Mouse (Mus musculus): ENCODE results near the gene Il1a. TPM values are rescaled to one million over a fixed set of nuclear protein-coding genes. Genes with fewer than 3 reads are reported as not detected.

The Il1a gene
- polyA plus RNA-seq, 1 experiment from 2014 or later: 4.8 TPM

DNA sequence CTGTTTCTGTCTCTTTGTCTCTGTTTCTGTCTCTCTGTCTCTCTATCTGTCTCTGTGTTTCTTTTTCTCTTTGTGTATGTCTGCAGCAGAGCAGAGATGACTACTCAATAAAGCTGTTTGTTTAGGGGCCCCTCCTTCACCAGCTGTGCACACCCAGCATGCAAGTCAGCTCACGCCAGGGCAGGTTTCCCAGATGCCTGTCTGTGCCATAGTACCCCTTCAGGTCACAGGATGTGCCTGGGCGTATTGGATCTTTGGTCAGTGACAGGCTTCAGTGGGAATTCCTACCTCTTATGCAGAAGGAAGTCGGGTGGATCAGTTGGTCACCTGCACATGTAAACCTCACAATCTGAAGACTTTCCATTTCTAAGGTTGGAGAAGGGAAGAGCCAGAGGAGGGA is 14.4 kb upstream of the Il1a start:
- WGBS (ENCODE audit: insufficient replicate concordance): 71% methylated on average over 3 of the region's 3 CpGs

DNA sequence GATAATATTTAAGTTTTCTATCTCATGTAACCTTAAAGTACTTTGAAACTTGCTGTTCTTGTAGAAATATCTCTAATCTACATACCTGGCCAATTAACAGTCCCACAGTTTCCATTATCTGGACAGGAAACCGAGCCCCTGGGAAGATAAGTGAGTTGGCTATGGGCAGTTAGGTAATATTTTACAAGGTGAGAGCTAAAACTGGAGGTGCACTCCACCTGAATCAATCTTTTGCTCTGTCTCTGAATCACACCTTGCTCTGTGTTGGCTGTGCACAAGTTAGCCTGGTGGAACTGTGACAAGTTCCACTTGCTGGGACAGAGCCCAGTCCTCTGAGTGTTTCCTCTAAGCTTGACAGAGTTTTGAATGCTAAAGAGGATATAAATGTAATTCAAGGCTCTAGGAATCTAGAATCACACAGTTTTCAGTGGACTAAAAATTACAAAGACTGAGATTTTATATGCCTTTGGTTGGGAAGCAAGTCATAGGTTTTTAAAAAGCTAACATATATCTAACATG is 12.4 kb upstream of the Il1a start:
- TF ChIP-seq CTCF (IDR thresholded peaks at IDR 0.05; ENCODE audit: low read depth) (no peak), EP300 (IDR thresholded peaks at IDR 0.05; ENCODE audit: low read depth) (no peak)
- no peak for ATAC-seq
- DNase-seq: no peak
- Histone ChIP-seq H3K4me1 (ENCODE audit: insufficient read depth) (no peaks in the 10 kb centered on the region), H3K4me2 (ENCODE audit: low read depth, low read length) (no peak overlapping the region), H3K4me3 (ENCODE audit: low read depth, low read length) (no peak overlapping the region), H3K9ac (replicated peaks) (no peak overlapping the region), H3K27ac (ENCODE audit: low read depth) (no peak overlapping the region), H3K27me3 (ENCODE audit: insufficient read depth, low read length) (no peaks in the 10 kb centered on the region), H3K9me3 (ENCODE audit: low read length) (peaks cover 4% of the 10 kb centered on the region), H3K36me3 (replicated peaks; ENCODE audit: insufficient read depth, low read length) (no peaks in the 10 kb centered on the region)
- WGBS (ENCODE audit: insufficient replicate concordance): 31% methylated on average over 1 of the region's 1 CpGs

More for the DNA sequence above, 14.4 kb upstream of the Il1a start:
- Histone ChIP-seq H3K4me1 (ENCODE audit: insufficient read depth) (no peaks in the 10 kb centered on the region), H3K9me3 (ENCODE audit: low read length) (peaks cover 4% of the 10 kb centered on the region), H3K9ac (replicated peaks) (no peak overlapping the region), H3K4me2 (ENCODE audit: low read depth, low read length) (no peak overlapping the region), H3K4me3 (ENCODE audit: low read depth, low read length) (no peak overlapping the region), H3K27ac (ENCODE audit: low read depth) (no peak overlapping the region), H3K36me3 (replicated peaks; ENCODE audit: insufficient read depth, low read length) (no peaks in the 10 kb centered on the region), H3K27me3 (ENCODE audit: insufficient read depth, low read length) (no peaks in the 10 kb centered on the region)
- DNase-seq (no peak), ATAC-seq (no peak)
- TF ChIP-seq EP300 (IDR thresholded peaks at IDR 0.05; ENCODE audit: low read depth): no peak
- TF ChIP-seq CTCF (IDR thresholded peaks at IDR 0.05; ENCODE audit: low read depth): no peak

DNA sequence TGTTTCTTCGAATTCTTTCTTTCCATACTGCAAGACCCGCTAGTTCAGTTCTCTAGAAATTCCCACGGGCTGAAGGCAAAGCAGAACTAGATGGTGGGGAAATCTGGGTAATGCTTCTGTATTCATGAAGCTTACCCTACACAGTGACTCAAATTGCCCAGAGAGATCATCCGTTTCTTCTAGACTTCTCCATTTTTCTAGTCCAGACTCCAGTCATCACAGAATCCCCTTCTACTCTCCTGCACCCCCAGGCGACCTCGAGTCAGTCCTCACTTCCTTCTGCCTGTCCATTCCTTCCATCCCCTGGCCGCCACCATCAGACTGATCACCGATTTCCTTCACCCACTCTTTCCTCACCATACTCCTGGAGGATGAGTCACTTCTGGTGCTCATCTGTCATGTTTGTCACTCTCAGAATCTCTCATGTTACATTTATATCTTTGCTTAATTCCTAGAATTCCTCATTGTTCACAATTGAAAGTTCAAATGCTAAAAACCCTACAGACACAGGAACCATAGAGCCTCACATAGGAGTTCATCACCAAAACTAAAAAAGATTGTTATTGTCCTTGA is 10.3 kb upstream of the Il1a start:
- no peak for TF ChIP-seq EP300 (IDR thresholded peaks at IDR 0.05; ENCODE audit: low read depth)
- TF ChIP-seq CTCF (IDR thresholded peaks at IDR 0.05; ENCODE audit: low read depth): no peak
- no peaks in the 10 kb centered on the region for H3K9me3 ChIP-seq (ENCODE audit: low read length)
- no peaks in the 10 kb centered on the region for H3K27me3 ChIP-seq (ENCODE audit: insufficient read depth, low read length)
- H3K36me3 ChIP-seq (replicated peaks; ENCODE audit: insufficient read depth, low read length): no peaks in the 10 kb centered on the region
- H3K9ac ChIP-seq (replicated peaks): no peak overlapping the region
- 46% methylated on average over 8 of the region's 8 CpGs for WGBS (ENCODE audit: insufficient replicate concordance)
- no peak for DNase-seq
- H3K4me3 ChIP-seq (ENCODE audit: low read depth, low read length): no peak overlapping the region
- ATAC-seq: no peak
- H3K4me2 ChIP-seq (ENCODE audit: low read depth, low read length): no peak overlapping the region
- no peak overlapping the region for H3K27ac ChIP-seq (ENCODE audit: low read depth)
- H3K4me1 ChIP-seq (ENCODE audit: insufficient read depth): no peaks in the 10 kb centered on the region

DNA sequence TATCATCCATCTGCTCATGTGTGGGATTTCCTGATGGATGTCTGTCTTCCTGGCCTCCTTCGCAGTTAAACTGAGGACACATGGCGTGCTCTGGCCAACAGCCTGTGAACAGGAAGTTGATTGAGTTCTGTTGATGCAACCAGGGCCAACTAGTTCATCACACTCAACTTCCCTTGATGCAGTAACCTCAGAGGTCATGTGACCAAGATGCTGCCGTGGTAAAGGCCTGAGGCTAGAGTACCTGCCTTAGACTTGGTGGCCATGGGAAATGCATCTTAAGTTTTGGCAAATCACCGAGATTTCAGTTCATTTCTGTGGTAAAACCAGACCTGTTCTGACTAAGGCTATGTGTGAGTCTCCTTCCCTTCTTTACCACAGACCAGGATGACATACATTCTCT is 6.1 kb upstream of the Il1a start:
- peaks cover 4% of the 10 kb centered on the region for H3K4me1 ChIP-seq (ENCODE audit: insufficient read depth)
- H3K36me3 ChIP-seq (replicated peaks; ENCODE audit: insufficient read depth, low read length): no peaks in the 10 kb centered on the region
- H3K4me2 ChIP-seq (ENCODE audit: low read depth, low read length): no peak overlapping the region
- H3K27me3 ChIP-seq (ENCODE audit: insufficient read depth, low read length): no peaks in the 10 kb centered on the region
- no peak overlapping the region for H3K4me3 ChIP-seq (ENCODE audit: low read depth, low read length)
- TF ChIP-seq EP300 (IDR thresholded peaks at IDR 0.05; ENCODE audit: low read depth) (no peak), CTCF (IDR thresholded peaks at IDR 0.05; ENCODE audit: low read depth) (no peak)
- no peaks in the 10 kb centered on the region for H3K9me3 ChIP-seq (ENCODE audit: low read length)
- 53% methylated on average over 4 of the region's 4 CpGs for WGBS (ENCODE audit: insufficient replicate concordance)
- H3K9ac ChIP-seq (replicated peaks): no peak overlapping the region
- H3K27ac ChIP-seq (ENCODE audit: low read depth): no peak overlapping the region
- DNase-seq (no peak), ATAC-seq (peak; percentile 36; the same call in 1 of the 2 replicates)

DNA sequence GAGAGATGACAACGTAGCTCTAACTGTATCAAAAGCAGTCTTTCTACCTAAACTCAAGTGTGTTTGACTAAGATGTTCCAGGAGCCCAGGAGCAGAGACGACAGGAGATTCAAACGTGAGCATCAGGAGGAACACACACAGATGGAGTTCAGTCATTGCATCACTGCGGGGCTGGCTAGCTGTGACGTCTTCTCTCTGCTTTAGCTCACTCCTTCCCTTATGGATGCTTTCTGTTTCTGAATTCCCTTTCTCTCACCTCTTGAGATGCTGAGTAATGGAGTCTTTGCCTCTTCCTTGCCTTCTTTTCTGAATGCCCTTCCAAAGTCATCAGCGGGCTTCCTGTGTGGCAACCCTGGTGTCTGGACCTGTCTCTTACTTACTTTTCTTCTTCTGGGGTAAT is 5.1 kb upstream of the Il1a start:
- Histone ChIP-seq H3K9me3 (ENCODE audit: low read length) (no peaks in the 10 kb centered on the region), H3K4me3 (ENCODE audit: low read depth, low read length) (no peak overlapping the region), H3K27ac (ENCODE audit: low read depth) (no peak overlapping the region), H3K27me3 (ENCODE audit: insufficient read depth, low read length) (no peaks in the 10 kb centered on the region), H3K4me2 (ENCODE audit: low read depth, low read length) (no peak overlapping the region), H3K9ac (replicated peaks) (no peak overlapping the region), H3K4me1 (ENCODE audit: insufficient read depth) (peaks cover 4% of the 10 kb centered on the region), H3K36me3 (replicated peaks; ENCODE audit: insufficient read depth, low read length) (no peaks in the 10 kb centered on the region)
- DNase-seq (no peak), ATAC-seq (no peak)
- 63% methylated on average over 6 of the region's 6 CpGs for WGBS (ENCODE audit: insufficient replicate concordance)
- TF ChIP-seq EP300 (IDR thresholded peaks at IDR 0.05; ENCODE audit: low read depth) (no peak), CTCF (IDR thresholded peaks at IDR 0.05; ENCODE audit: low read depth) (no peak)

DNA sequence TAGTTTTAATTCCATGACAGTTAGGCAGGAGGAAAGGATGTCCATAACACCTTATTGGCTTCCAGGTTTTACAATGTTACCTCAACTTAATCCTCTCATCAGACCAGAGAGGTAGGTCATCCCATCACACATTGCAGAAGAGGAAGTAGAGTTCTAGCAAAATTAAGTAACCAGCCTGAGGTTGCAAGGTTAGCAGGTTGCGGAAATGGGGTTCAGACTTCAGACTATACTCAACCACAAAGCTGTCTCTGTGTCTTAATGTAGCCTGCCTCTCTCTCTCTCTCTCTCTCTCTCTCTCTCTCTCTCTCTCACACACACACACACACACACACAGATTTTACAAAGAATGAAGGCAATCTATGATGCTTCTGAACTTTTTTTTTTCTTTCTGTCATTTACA is 4.2 kb upstream of the Il1a start:
- H3K9me3 ChIP-seq (ENCODE audit: low read length): no peaks in the 10 kb centered on the region
- ATAC-seq (no peak), DNase-seq (no peak)
- no peak overlapping the region for H3K27ac ChIP-seq (ENCODE audit: low read depth)
- no peaks in the 10 kb centered on the region for H3K27me3 ChIP-seq (ENCODE audit: insufficient read depth, low read length)
- peaks cover 4% of the 10 kb centered on the region for H3K4me1 ChIP-seq (ENCODE audit: insufficient read depth)
- no peak overlapping the region for H3K4me3 ChIP-seq (ENCODE audit: low read depth, low read length)
- no peaks in the 10 kb centered on the region for H3K36me3 ChIP-seq (replicated peaks; ENCODE audit: insufficient read depth, low read length)
- TF ChIP-seq EP300 (IDR thresholded peaks at IDR 0.05; ENCODE audit: low read depth): no peak
- TF ChIP-seq CTCF (IDR thresholded peaks at IDR 0.05; ENCODE audit: low read depth): no peak
- 44% methylated on average over 1 of the region's 1 CpGs for WGBS (ENCODE audit: insufficient replicate concordance)
- no peak overlapping the region for H3K9ac ChIP-seq (replicated peaks)
- H3K4me2 ChIP-seq (ENCODE audit: low read depth, low read length): no peak overlapping the region

Measured in liver, postnatal 0 days (tissue).